Mouse (Mus musculus) CH12.LX (cell line): ENCODE results near the gene E330017A01Rik. TPM values are rescaled to one million over a fixed set of nuclear protein-coding genes. Genes with fewer than 3 reads are reported as not detected.

ENCODE experiments used
- DNase-seq: peaks from one replicate; pipeline ENCODE4 v3.0.0-alpha.2; 2013; ENCODE audit errors: extremely low read depth
- H3K27ac ChIP-seq: 2 replicates; pipeline ENCODE4 v1.5.1; 2012; ENCODE audit warnings: low read depth, mild to moderate bottlenecking, control low read depth, moderate library complexity; ENCODE audit not compliant: insufficient read depth
- H3K27me3 ChIP-seq: replicated peaks from 2 replicates; pipeline ENCODE3; 2012; ENCODE audit warnings: inconsistent platforms
- H3K36me3 ChIP-seq, 2 experiments: replicated peaks in 1 of 2; 2 replicates each; pipeline versions ENCODE3 to v1.6.1; 2012; ENCODE audit warnings: inconsistent platforms in 1 of 2, low read length in 1 of 2, mild to moderate bottlenecking in 1 of 2, mixed read lengths in 1 of 2, moderate library complexity in 1 of 2; ENCODE audit not compliant: control insufficient read depth in 1 of 2, insufficient read depth in 1 of 2
- H3K4me1 ChIP-seq, 2 experiments: 2 replicates each; pipeline ENCODE4 v1.6.1; 2012; ENCODE audit warnings: inconsistent platforms in 1 of 2, moderate library complexity in 1 of 2; ENCODE audit not compliant: insufficient read depth in 2 of 2, control insufficient read depth in 1 of 2
- H3K4me2 ChIP-seq: 2 replicates; pipeline ENCODE4 v1.6.1; 2012; ENCODE audit warnings: low read depth, mild to moderate bottlenecking, control low read depth; ENCODE audit not compliant: poor library complexity, insufficient read depth, severe bottlenecking
- H3K4me3 ChIP-seq, 3 experiments: fragments of 150-350 bp in 1 of 3; sonication (generic) in 1 of 3; replicated peaks in 1 of 3; 2 replicates each; pipeline versions ENCODE3 to v1.5.1; 2011 to 2012; ENCODE audit warnings: low read depth in 2 of 3, low read length in 2 of 3, mild to moderate bottlenecking in 2 of 3, moderate library complexity in 2 of 3, control low read depth in 1 of 3, improper control_type of control experiment in 1 of 3, inconsistent platforms in 1 of 3, mixed read lengths in 1 of 3; ENCODE audit not compliant: poor library complexity in 1 of 3
- H3K79me2 ChIP-seq: replicated peaks from 2 replicates; pipeline ENCODE4 v1.6.1; 2012; ENCODE audit warnings: mild to moderate bottlenecking, moderate library complexity; ENCODE audit not compliant: control insufficient read depth, poor library complexity, insufficient read depth, severe bottlenecking; ENCODE audit errors: extremely low read depth
- H3K9ac ChIP-seq: 2 replicates; pipeline ENCODE4 v1.6.1; 2012; ENCODE audit warnings: low read depth, mild to moderate bottlenecking, control low read depth, moderate library complexity; ENCODE audit not compliant: insufficient read depth
- H3K9me3 ChIP-seq: replicated peaks from 2 replicates; pipeline ENCODE3; 2012; ENCODE audit warnings: low read length, inconsistent platforms, mixed read lengths
- CHD1 ChIP-seq: IDR thresholded peaks from 2 replicates; pipeline ENCODE4 v1.6.1; 2012; ENCODE audit warnings: low read depth, low read length, improper control_type of control experiment, inconsistent platforms
- CHD2 ChIP-seq: IDR thresholded peaks from 2 replicates; pipeline ENCODE4 v1.6.1; 2011; ENCODE audit warnings: low read length, improper control_type of control experiment
- CTCF ChIP-seq, 2 experiments: IDR thresholded peaks in 1 of 2; conservative IDR thresholded peaks in 1 of 2; 2 replicates each; pipeline ENCODE4 v1.5.1; 2011 to 2012; ENCODE audit warnings: low read depth in 2 of 2, low read length in 2 of 2, improper control_type of control experiment in 1 of 2, inconsistent platforms in 1 of 2, mild to moderate bottlenecking in 1 of 2, moderate library complexity in 1 of 2
- E2F4 ChIP-seq: IDR thresholded peaks from 2 replicates; pipeline ENCODE4 v1.6.1; 2011; ENCODE audit warnings: low read depth, low read length, improper control_type of control experiment; ENCODE audit not compliant: insufficient replicate concordance
- ELF1 ChIP-seq: IDR thresholded peaks from 2 replicates; pipeline ENCODE4 v1.6.1; 2014; ENCODE audit warnings: low read depth, mild to moderate bottlenecking, inconsistent platforms, low read length, improper control_type of control experiment
- GABPA ChIP-seq: IDR thresholded peaks from 2 replicates; pipeline ENCODE4 v1.6.1; 2012; ENCODE audit warnings: low read depth, low read length, improper control_type of control experiment, inconsistent platforms; ENCODE audit not compliant: insufficient replicate concordance
- HCFC1 ChIP-seq: IDR thresholded peaks from 2 replicates; pipeline ENCODE4 v1.6.1; 2012; ENCODE audit warnings: low read depth, mild to moderate bottlenecking, inconsistent platforms, low read length, improper control_type of control experiment
- IRF4 ChIP-seq: IDR thresholded peaks from 2 replicates; pipeline ENCODE4 v1.6.1; 2014; ENCODE audit warnings: low read depth, mild to moderate bottlenecking, inconsistent platforms, low read length, improper control_type of control experiment
- JUND ChIP-seq: conservative IDR thresholded peaks from 2 replicates; pipeline ENCODE4 v1.6.1; 2011; ENCODE audit warnings: low read depth, low read length, improper control_type of control experiment
- MAFK ChIP-seq: IDR thresholded peaks from 2 replicates; pipeline ENCODE4 v1.6.1; 2011; ENCODE audit warnings: low read length, improper control_type of control experiment; ENCODE audit not compliant: insufficient replicate concordance
- MEF2A ChIP-seq: IDR thresholded peaks from 2 replicates; pipeline ENCODE4 v1.6.1; 2014; ENCODE audit warnings: low read depth, mild to moderate bottlenecking, inconsistent platforms, low read length, improper control_type of control experiment, borderline replicate concordance
- MYC ChIP-seq: IDR thresholded peaks from 2 replicates; pipeline ENCODE4 v1.6.1; 2011; ENCODE audit warnings: low read depth, mild to moderate bottlenecking, improper control_type of control experiment, low read length
- PAX5 ChIP-seq: IDR thresholded peaks from 2 replicates; pipeline ENCODE4 v1.6.1; 2012; ENCODE audit warnings: low read length, inconsistent platforms, mixed read lengths
- POLR2A ChIP-seq: IDR thresholded peaks from 2 replicates; pipeline ENCODE4 v1.6.1; 2011; ENCODE audit warnings: low read depth, mild to moderate bottlenecking, improper control_type of control experiment, low read length
- RAD21 ChIP-seq: IDR thresholded peaks from 2 replicates; pipeline ENCODE4 v1.6.1; 2011; ENCODE audit warnings: low read depth, mild to moderate bottlenecking, low read length, improper control_type of control experiment, moderate library complexity
- RCOR1 ChIP-seq: conservative IDR thresholded peaks from 2 replicates; pipeline ENCODE4 v1.6.1; 2012; ENCODE audit warnings: low read depth, mild to moderate bottlenecking, inconsistent platforms, low read length, improper control_type of control experiment
- SMC3 ChIP-seq: IDR thresholded peaks from 2 replicates; pipeline ENCODE4 v1.6.1; 2011; ENCODE audit warnings: low read depth, low read length, improper control_type of control experiment
- TBP ChIP-seq: conservative IDR thresholded peaks from 2 replicates; pipeline ENCODE4 v1.6.1; 2011; ENCODE audit warnings: low read depth, low read length, improper control_type of control experiment
- UBTF ChIP-seq: IDR thresholded peaks from 2 replicates; pipeline ENCODE4 v1.6.1; 2012; ENCODE audit warnings: low read depth, mild to moderate bottlenecking, inconsistent platforms, low read length, improper control_type of control experiment, moderate library complexity
- ZC3H11A ChIP-seq: IDR thresholded peaks from 2 replicates; pipeline ENCODE4 v1.6.1; 2012; ENCODE audit warnings: low read depth, mild to moderate bottlenecking, inconsistent platforms, low read length, improper control_type of control experiment
- ZKSCAN1 ChIP-seq: IDR thresholded peaks from 2 replicates; pipeline ENCODE4 v1.6.1; 2012; ENCODE audit warnings: low read depth, inconsistent platforms, low read length, improper control_type of control experiment, borderline replicate concordance
- ZMIZ1 ChIP-seq: IDR thresholded peaks from 2 replicates; pipeline ENCODE4 v1.6.1; 2012; ENCODE audit warnings: low read depth, mild to moderate bottlenecking, inconsistent platforms, low read length, improper control_type of control experiment
- ZNF384 ChIP-seq: IDR thresholded peaks from 2 replicates; pipeline ENCODE4 v1.6.1; 2012; ENCODE audit warnings: low read depth, low read length, improper control_type of control experiment, inconsistent platforms
- dilution Hi-C: fragments of 300-500 bp; cut with MboI; formaldehyde crosslinking; loops from 2 replicates; pipeline ENCODE4 v1.14.3; 2020; ENCODE audit warnings: low sequenced_read_pairs; ENCODE audit not compliant: extremely low pct_unique_long_range_greater_than_20kb, extremely low pct_ligation_motif_present
- in situ Hi-C: fragments of 300-500 bp; cut with MboI; formaldehyde crosslinking; loops from 3 replicates; pipeline ENCODE4 v1.14.3; 2019; ENCODE audit warnings: low sequenced_read_pairs, low pct_ligation_motif_present, low pct_unique_long_range_greater_than_20kb, mixed read lengths
- polyA plus RNA-seq: library from polyadenylated mRNA; unstranded; fragments of >175 nt; gene quantifications from 2 replicates; pipeline ENCODE4 v1.2.1, GENCODE M21; 2012; ENCODE audit warnings: low read depth; ENCODE audit not compliant: insufficient read length
- total RNA-seq, 2 experiments: library from RNA; depleted of rRNA; stranded (reverse); fragments of 300-350 nt in 1 of 2; fragments of >200 nt in 1 of 2; gene quantifications; 2 replicates each; pipeline ENCODE4 v1.2.3; 2012 to 2014

E330017A01Rik gene
- total and polyA plus RNA-seq, 3 experiments: 0.21 TPM; not detected in 2

DNA sequence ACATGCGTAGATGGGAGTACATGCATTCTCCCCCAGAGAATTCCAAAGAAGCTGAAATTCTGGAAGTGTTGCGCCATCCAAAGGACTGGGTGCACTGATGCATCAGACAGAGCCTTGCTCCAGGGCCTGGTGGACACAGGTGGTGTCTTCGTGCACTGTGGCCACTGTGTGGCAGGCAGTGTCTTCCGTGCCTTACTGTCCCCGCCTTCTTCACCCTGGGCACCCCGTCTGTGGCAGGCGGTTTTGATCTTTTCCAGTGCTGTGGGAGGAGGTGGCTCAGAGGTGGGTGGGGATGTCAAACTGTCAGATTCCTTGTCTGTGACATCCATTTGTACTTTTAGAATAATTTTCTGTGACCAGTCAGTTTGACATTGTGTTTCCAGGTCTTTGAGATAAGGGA lies 40.1 kb upstream of the E330017A01Rik start:
- H3K4me3 ChIP-seq: no peak overlapping the region
- H3K27ac ChIP-seq: no peak overlapping the region
- peaks cover 0 to 13% of the 10 kb centered on the region in 2 experiments; a peak in 2 of 4 replicates for H3K4me1 ChIP-seq
- TF ChIP-seq CTCF (conservative IDR thresholded peaks at IDR 0.05 in 1 of 2, IDR thresholded peaks at IDR 0.05 in 1 of 2; ENCODE audit: low read depth in 2 of 2, low read length in 2 of 2) (peak in 1 of 2 experiments; percentile 74; a peak in 2 of 4 replicates), RAD21 (peak; percentile 79), SMC3 (peak; percentile 82), CHD2 (no peak), MEF2A (0 out of 2 replicates have a peak, but pooled peaks have one; percentile 25), ZC3H11A (peak; percentile 38; the same call in 1 of the 2 replicates), TBP (no peak), IRF4 (0 out of 2 replicates have a peak, but pooled peaks have one; percentile 29)
- no peak overlapping the region for H3K9ac ChIP-seq
- H3K4me2 ChIP-seq: no peak overlapping the region
- in situ Hi-C loops (no loop called here), dilution Hi-C loops (no loop called here)
- peaks cover 47 to 70% of the 10 kb centered on the region in 2 experiments for H3K36me3 ChIP-seq
- no peaks in the 10 kb centered on the region for H3K27me3 ChIP-seq
- H3K79me2 ChIP-seq: no peaks in the 10 kb centered on the region
- no peaks in the 10 kb centered on the region for H3K9me3 ChIP-seq
- DNase-seq: peak; percentile 48

DNA sequence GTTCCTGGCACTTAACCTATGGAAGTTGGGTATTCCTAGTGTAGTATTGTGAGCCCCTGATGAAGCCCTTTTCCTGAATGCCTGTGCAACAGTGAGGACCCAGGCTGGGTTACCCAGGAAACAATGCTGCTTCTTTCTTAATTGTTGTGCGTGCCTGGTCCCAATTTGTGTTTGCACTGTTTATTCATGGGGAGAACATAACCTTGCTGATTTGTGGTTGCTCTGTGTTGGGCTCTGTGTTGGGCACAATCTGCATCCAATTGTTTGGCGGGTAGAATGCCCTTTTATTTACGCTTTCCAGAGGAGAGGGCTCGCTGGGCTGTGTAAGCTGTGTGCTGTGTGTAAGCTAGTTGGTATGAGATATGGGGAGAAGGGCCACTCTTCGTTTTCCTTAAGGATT lies 39.0 kb upstream of the E330017A01Rik start:
- no peak for TF ChIP-seq JUND
- TF ChIP-seq HCFC1: no peak
- TF ChIP-seq MYC: no peak
- no peak for TF ChIP-seq IRF4
- no peak for TF ChIP-seq UBTF
- Histone ChIP-seq H3K27ac (no peak overlapping the region), H3K79me2 (0 out of 2 replicates have a peak, but pooled peaks cover 2% of the 10 kb centered on the region), H3K27me3 (no peaks in the 10 kb centered on the region), H3K36me3 (peaks cover 53 to 78% of the 10 kb centered on the region in 2 experiments), H3K4me1 (peaks cover 0 to 13% of the 10 kb centered on the region in 2 experiments; a peak in 2 of 4 replicates), H3K4me3 (no peak overlapping the region), H3K9me3 (no peaks in the 10 kb centered on the region), H3K4me2 (no peak overlapping the region), H3K9ac (no peak overlapping the region)
- DNase-seq: no peak
- dilution Hi-C loops (no loop called here), in situ Hi-C loops (no loop called here)

GRCm38 (mm10) chr16:58676633-58677032 lies 38.1 kb upstream of the E330017A01Rik start:
- no peak overlapping the region for H3K9ac ChIP-seq
- dilution Hi-C loops (no loop called here), in situ Hi-C loops (no loop called here)
- H3K27ac ChIP-seq: no peak overlapping the region
- TF ChIP-seq CHD2 (no peak), RCOR1 (no peak), ZNF384 (no peak), MAFK (no peak), POLR2A (no peak), CHD1 (no peak), SMC3 (no peak), MEF2A (no peak), GABPA (no peak), ZMIZ1 (no peak), ZKSCAN1 (no peak), CTCF (conservative IDR thresholded peaks at IDR 0.05 in 1 of 2, IDR thresholded peaks at IDR 0.05 in 1 of 2; ENCODE audit: low read depth in 2 of 2, low read length in 2 of 2) (no peak), ELF1 (no peak), PAX5 (no peak), ZC3H11A (no peak), HCFC1 (no peak), E2F4 (no peak), MYC (no peak), RAD21 (no peak)
- DNase-seq: no peak
- H3K4me1 ChIP-seq: peaks cover 3 to 19% of the 10 kb centered on the region in 2 experiments; a peak in 3 of 4 replicates
- peaks cover 9% of the 10 kb centered on the region for H3K79me2 ChIP-seq
- no peaks in the 10 kb centered on the region for H3K9me3 ChIP-seq
- H3K27me3 ChIP-seq: no peaks in the 10 kb centered on the region
- H3K4me2 ChIP-seq: no peak overlapping the region
- H3K36me3 ChIP-seq: peaks cover 53 to 76% of the 10 kb centered on the region in 2 experiments
- no peak overlapping the region for H3K4me3 ChIP-seq
